Mouse (Mus musculus) thymus, adult 2 months (tissue): Measurements from ENCODE around the gene Abca17. TPM values are rescaled to one million over a fixed set of nuclear protein-coding genes. Genes with fewer than 3 reads are reported as not detected.

ENCODE experiments used
- DNase-seq: peaks from one replicate; pipeline ENCODE4 v3.0.0; 2021
- H3K27ac ChIP-seq: fragments of 200-500 bp; 2 replicates; pipeline ENCODE4 v1.5.1; 2012; ENCODE audit warnings: low read length, control low read depth; ENCODE audit not compliant: control insufficient read depth, insufficient read depth
- H3K27me3 ChIP-seq: fragments of 200-500 bp; 2 replicates; pipeline ENCODE4 v1.6.1; 2012; ENCODE audit warnings: mild to moderate bottlenecking, low read length, moderate library complexity, mixed read lengths; ENCODE audit not compliant: control insufficient read depth, insufficient read depth
- H3K36me3 ChIP-seq: fragments of 200-500 bp; 2 replicates; pipeline ENCODE4 v1.6.1; 2012; ENCODE audit warnings: mild to moderate bottlenecking, low read length, moderate library complexity; ENCODE audit not compliant: control insufficient read depth, insufficient read depth
- H3K4me1 ChIP-seq: fragments of 200-500 bp; replicated peaks from 2 replicates; pipeline ENCODE4 v1.6.1; 2012; ENCODE audit warnings: low read length; ENCODE audit not compliant: control insufficient read depth, insufficient read depth
- H3K4me3 ChIP-seq: fragments of 200-500 bp; 2 replicates; pipeline ENCODE4 v1.5.1; 2012; ENCODE audit warnings: mild to moderate bottlenecking, low read length, control low read depth, moderate library complexity; ENCODE audit not compliant: control insufficient read depth, insufficient read depth
- CTCF ChIP-seq: fragments of 200-500 bp; IDR thresholded peaks from 2 replicates; pipeline ENCODE4 v1.5.1; 2012; ENCODE audit warnings: mild to moderate bottlenecking, control low read depth, low read length, moderate library complexity, borderline replicate concordance; ENCODE audit not compliant: control insufficient read depth, poor library complexity, insufficient read depth; ENCODE audit errors: extremely low read depth
- POLR2A ChIP-seq: fragments of 200-500 bp; IDR thresholded peaks from 2 replicates; pipeline ENCODE4 v1.6.1; 2012; ENCODE audit warnings: mild to moderate bottlenecking, low read length, control low read depth, moderate library complexity; ENCODE audit not compliant: control insufficient read depth, poor library complexity, insufficient read depth; ENCODE audit errors: extremely low read depth
- WGBS: fragments of 180-500 bp; shearing (Covaris S2); methylation state at CpG from one replicate; pipeline ENCODE4 v1.1.7; 2018; 5-methylcytosine and 5-hydroxymethylcytosine counted together
- polyA plus RNA-seq: library from polyadenylated mRNA; depleted of rRNA; stranded (reverse); fragments of >200 nt; gene quantifications from 2 replicates; pipeline ENCODE4 v1.2.3, GENCODE M21; 2012

Abca17 gene
- polyA plus RNA-seq, 1 experiment: 0.13 TPM

- no peak for DNase-seq
- Histone ChIP-seq H3K4me3 (no peak overlapping the region), H3K27ac (no peak overlapping the region), H3K27me3 (no peaks in the 10 kb centered on the region), H3K36me3 (0 out of 2 replicates have a peak, but pooled peaks cover 5% of the 10 kb centered on the region), H3K4me1 (no peaks in the 10 kb centered on the region)
- TF ChIP-seq CTCF: no peak
- no peak for TF ChIP-seq POLR2A
- 96% methylated on average over 9 of the region's 9 CpGs for WGBS
Observed at GRCm38 (mm10) chr17:24362527-24362926, 11.7 kb upstream of the Abca17 start.

- Histone ChIP-seq H3K27me3 (no peaks in the 10 kb centered on the region), H3K36me3 (0 out of 2 replicates have a peak, but pooled peaks cover 4% of the 10 kb centered on the region), H3K4me1 (no peaks in the 10 kb centered on the region), H3K27ac (no peak overlapping the region), H3K4me3 (no peak overlapping the region)
- no peak for DNase-seq
- TF ChIP-seq POLR2A: no peak
- TF ChIP-seq CTCF: no peak
- 90% methylated on average over 5 of the region's 5 CpGs for WGBS
Observed at GRCm38 (mm10) chr17:24361291-24361690, 10.4 kb upstream of the Abca17 start.

DNA sequence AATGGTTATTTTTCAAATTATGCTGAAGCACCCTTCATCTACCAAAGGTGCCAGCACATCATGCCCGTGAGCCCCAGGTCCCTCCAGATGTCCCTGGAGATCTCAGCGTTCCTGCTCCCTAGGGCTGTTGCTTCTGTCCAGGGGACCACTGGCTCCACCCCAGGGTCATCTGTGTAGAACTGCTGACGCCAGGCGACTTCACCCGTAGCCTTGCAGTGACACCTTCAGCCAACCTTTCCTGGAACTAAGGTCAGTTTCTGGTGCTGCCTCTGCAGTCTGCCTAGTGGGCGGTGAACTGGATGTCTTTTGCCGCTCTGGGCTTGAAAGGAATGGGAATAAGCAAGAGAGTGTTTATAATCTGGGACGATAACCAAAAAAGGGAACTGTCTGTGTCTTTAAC, 10.0 kb upstream of the Abca17 start:
- Histone ChIP-seq H3K4me3 (no peak overlapping the region), H3K4me1 (no peaks in the 10 kb centered on the region), H3K27me3 (no peaks in the 10 kb centered on the region), H3K36me3 (no peaks in the 10 kb centered on the region), H3K27ac (no peak overlapping the region)
- WGBS: 88% methylated on average over 8 of the region's 8 CpGs
- TF ChIP-seq CTCF: no peak
- TF ChIP-seq POLR2A: no peak
- DNase-seq: no peak

DNA sequence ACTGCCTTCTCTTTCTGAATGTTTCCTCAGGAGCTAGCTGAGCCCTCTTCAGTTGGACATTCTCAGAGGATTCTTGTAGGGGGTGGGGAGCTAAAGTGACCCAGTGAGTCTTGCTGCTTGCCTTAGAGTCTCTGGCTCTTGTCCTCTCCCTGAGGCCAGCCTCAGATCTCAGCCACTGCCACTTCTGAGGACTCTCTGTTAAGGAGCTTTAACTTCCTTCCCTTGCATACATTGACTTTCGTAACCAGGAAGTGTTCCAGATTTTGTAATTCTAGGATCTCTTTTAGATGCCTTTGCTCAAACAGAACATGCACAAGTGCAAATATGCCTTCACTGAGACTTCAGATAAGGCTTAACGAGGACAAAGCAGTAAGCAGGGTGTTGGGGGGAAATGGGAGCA, 9.0 kb upstream of the Abca17 start:
- Histone ChIP-seq H3K36me3 (no peaks in the 10 kb centered on the region), H3K4me3 (no peak overlapping the region), H3K4me1 (no peaks in the 10 kb centered on the region), H3K27me3 (no peaks in the 10 kb centered on the region), H3K27ac (no peak overlapping the region)
- over 99% methylated on average over 2 of the region's 2 CpGs for WGBS
- TF ChIP-seq POLR2A (no peak), CTCF (no peak)
- DNase-seq: no peak

DNA sequence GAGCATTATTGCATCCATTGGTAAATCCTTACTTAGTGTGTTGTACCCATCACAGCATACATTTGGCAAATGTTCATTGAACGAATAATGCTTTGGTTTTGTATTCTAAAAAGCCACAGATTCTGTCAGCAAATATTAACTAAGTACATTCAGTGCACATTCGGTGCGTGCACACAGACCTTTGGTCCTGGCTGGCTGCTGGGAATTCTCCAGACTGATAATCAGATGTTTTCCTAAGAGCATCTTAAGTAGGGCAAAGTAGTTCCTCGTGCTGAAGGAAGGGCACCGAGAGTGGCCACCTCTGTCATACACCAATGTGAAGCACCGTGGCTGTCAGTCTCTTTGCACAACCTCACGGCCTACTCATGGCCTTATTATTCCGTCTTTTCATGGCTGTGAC, 8.1 kb upstream of the Abca17 start:
- DNase-seq: no peak
- no peaks in the 10 kb centered on the region for H3K27me3 ChIP-seq
- H3K4me3 ChIP-seq: no peak overlapping the region
- H3K36me3 ChIP-seq: no peaks in the 10 kb centered on the region
- no peak overlapping the region for H3K27ac ChIP-seq
- peaks cover 8% of the 10 kb centered on the region for H3K4me1 ChIP-seq
- TF ChIP-seq POLR2A (no peak), CTCF (no peak)
- WGBS: 96% methylated on average over 8 of the region's 8 CpGs

DNA sequence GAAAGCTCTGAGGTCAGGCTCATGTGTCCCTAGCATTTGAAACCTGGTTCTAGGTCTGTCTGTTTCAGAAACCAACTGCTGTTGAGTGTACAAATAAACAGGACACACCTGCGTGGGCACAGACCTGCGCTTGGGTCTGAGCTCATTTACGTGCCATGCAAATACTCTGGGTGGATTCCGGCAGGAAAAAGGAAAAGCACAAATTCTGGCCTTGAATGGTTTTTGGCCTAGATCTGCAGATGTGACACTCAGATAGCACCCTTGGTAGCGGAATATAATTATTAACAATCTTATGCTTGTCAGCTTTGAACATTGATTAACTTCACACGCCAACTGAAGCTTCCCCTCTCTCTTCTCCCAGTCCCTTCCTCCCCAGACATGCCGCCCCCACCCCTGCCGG, 4.4 kb upstream of the Abca17 start:
- Histone ChIP-seq H3K4me3 (no peak overlapping the region), H3K4me1 (peaks cover 23% of the 10 kb centered on the region), H3K27ac (no peak overlapping the region), H3K27me3 (peaks cover 2% of the 10 kb centered on the region; the same call in 1 of the 2 replicates), H3K36me3 (no peaks in the 10 kb centered on the region)
- TF ChIP-seq POLR2A: no peak
- DNase-seq: no peak
- WGBS: 96% methylated on average over 8 of the region's 8 CpGs

- TF ChIP-seq CTCF (no peak), POLR2A (no peak)
- no peak overlapping the region for H3K27ac ChIP-seq
- peaks cover 2% of the 10 kb centered on the region; the same call in 1 of the 2 replicates for H3K27me3 ChIP-seq
- no peak for DNase-seq
- H3K4me1 ChIP-seq: peaks cover 23% of the 10 kb centered on the region
- no peak overlapping the region for H3K4me3 ChIP-seq
- 93% methylated on average over 3 of the region's 3 CpGs for WGBS
- no peaks in the 10 kb centered on the region for H3K36me3 ChIP-seq
Observed at GRCm38 (mm10) chr17:24353960-24354359, 3.1 kb upstream of the Abca17 start.
